Mouse (Mus musculus) forebrain, embryonic 16.5 days (tissue): ENCODE data around the gene Anapc15. TPM values are rescaled to one million over a fixed set of nuclear protein-coding genes. Genes with fewer than 3 reads are reported as not detected.
"Not testable (repeated sequence)": the region's sequence is repeated elsewhere in the genome, so short reads cannot be mapped to it uniquely, and the experiment has no call there.

Source experiments
- ATAC-seq: fragments of 200-750 bp; cut with Nextera tagmentation; 2 replicates; pipeline ENCODE4 v1.8.0; 2017; ENCODE audit warnings: mild to moderate bottlenecking, moderate library complexity
- H3K27ac ChIP-seq: fragments of 300-500 bp; sonication (generic); 2 replicates; pipeline ENCODE4 v1.5.1; 2014; ENCODE audit warnings: low read length, control low read depth
- H3K27me3 ChIP-seq: fragments of 300-500 bp; sonication (generic); replicated peaks from 2 replicates; pipeline ENCODE4 v1.6.1; 2014; ENCODE audit warnings: low read length; ENCODE audit not compliant: control insufficient read depth, insufficient read depth
- H3K36me3 ChIP-seq: fragments of 300-500 bp; sonication (generic); 2 replicates; pipeline ENCODE4 v1.6.1; 2014; ENCODE audit not compliant: control insufficient read depth, insufficient read depth
- H3K4me1 ChIP-seq: fragments of 300-500 bp; sonication (generic); replicated peaks from 2 replicates; pipeline ENCODE4 v1.6.1; 2014; ENCODE audit warnings: low read length; ENCODE audit not compliant: control insufficient read depth, insufficient read depth
- H3K4me2 ChIP-seq: fragments of 300-500 bp; sonication (generic); 2 replicates; pipeline ENCODE4 v1.6.1; 2014; ENCODE audit warnings: mild to moderate bottlenecking, low read length, control low read depth
- H3K4me3 ChIP-seq: fragments of 300-500 bp; sonication (generic); replicated peaks from 2 replicates; pipeline ENCODE4 v1.5.1; 2014; ENCODE audit warnings: mild to moderate bottlenecking, low read length, control low read depth
- H3K9ac ChIP-seq: fragments of 300-500 bp; sonication (generic); replicated peaks from 2 replicates; pipeline ENCODE4 v1.6.1; 2014; ENCODE audit warnings: low read depth, low read length, control low read depth
- H3K9me3 ChIP-seq: fragments of 300-500 bp; sonication (generic); 2 replicates; pipeline ENCODE4 v1.6.1; 2016; ENCODE audit warnings: low read length; ENCODE audit not compliant: control insufficient read depth
- WGBS: fragments of 180-500 bp; shearing (Covaris S2); extraction: QIAGEN DNeasy Blood & Tissue Kit; methylation state at CpG from one replicate; pipeline ENCODE4 v1.1.7; 2014; 5-methylcytosine and 5-hydroxymethylcytosine counted together
- polyA plus RNA-seq: library from polyadenylated mRNA; unstranded; fragments of >200 nt; fragmentation: Nextera tagmentation; extraction: Ambion mirVana; gene quantifications from 2 replicates; pipeline ENCODE4 v1.2.1, GENCODE M21; 2015

Gene Anapc15
- polyA plus RNA-seq, 1 experiment from 2014 or later: 72.3 TPM

- H3K27ac ChIP-seq: peak within 1 kb of the TSS; percentile 90
- peaks cover 4% of the 10 kb centered on the region; the same call in 1 of the 2 replicates for H3K36me3 ChIP-seq
- no peaks in the 10 kb centered on the region for H3K27me3 ChIP-seq
- H3K4me3 ChIP-seq: peak within 1 kb of the TSS; percentile 72
- under 1% methylated on average over 60 of the region's 61 CpGs for WGBS
- no peaks in the 10 kb centered on the region for H3K9me3 ChIP-seq
- peak; percentile 98 for ATAC-seq
- peaks cover 22% of the 10 kb centered on the region for H3K4me1 ChIP-seq
- peak within 1 kb of the TSS; percentile 76 for H3K9ac ChIP-seq
- peak within 1 kb of the TSS; percentile 79 for H3K4me2 ChIP-seq
Measured at GRCm38 (mm10) chr7:101905561-101906286, 42.2 kb downstream of the Anapc15 start, which contains the start of gene Lamtor1. Lamtor1 (plus strand) TSS chr7:101905904.

GRCm38 (mm10) chr7:101906287-101906681, 42.8 kb downstream of the Anapc15 start, which contains the start of gene Tomt:
Tomt (minus strand) TSS chr7:101906359.
- no peaks in the 10 kb centered on the region for H3K9me3 ChIP-seq
- 22% methylated on average over 11 of the region's 11 CpGs for WGBS
- ATAC-seq: no peak
- H3K27ac ChIP-seq: peak within 1 kb of the TSS; percentile 90
- H3K4me1 ChIP-seq: peaks cover 22% of the 10 kb centered on the region
- H3K36me3 ChIP-seq: peaks cover 4% of the 10 kb centered on the region; the same call in 1 of the 2 replicates
- peak within 1 kb of the TSS; percentile 76 for H3K9ac ChIP-seq
- no peaks in the 10 kb centered on the region for H3K27me3 ChIP-seq
- H3K4me2 ChIP-seq: peak within 1 kb of the TSS; percentile 79
- H3K4me3 ChIP-seq: peak within 1 kb of the TSS; percentile 72

GRCm38 (mm10) chr7:101906696-101907095, 43.2 kb downstream of the Anapc15 start:
- no peak for ATAC-seq
- Histone ChIP-seq H3K4me1 (peaks cover 22% of the 10 kb centered on the region), H3K9ac (peak overlapping the region; percentile 76; the same call in 1 of the 2 replicates), H3K27me3 (no peaks in the 10 kb centered on the region), H3K27ac (no peak overlapping the region), H3K9me3 (no peaks in the 10 kb centered on the region), H3K4me2 (peak overlapping the region; percentile 79), H3K36me3 (peaks cover 5% of the 10 kb centered on the region; the same call in 1 of the 2 replicates), H3K4me3 (peak overlapping the region; percentile 72)
- 84% methylated on average over 8 of the region's 8 CpGs for WGBS

GRCm38 (mm10) chr7:101908367-101908766, 44.9 kb downstream of the Anapc15 start:
- ATAC-seq: no peak
- no peak overlapping the region for H3K4me3 ChIP-seq
- no peaks in the 10 kb centered on the region for H3K9me3 ChIP-seq
- H3K27ac ChIP-seq: no peak overlapping the region
- H3K27me3 ChIP-seq: no peaks in the 10 kb centered on the region
- no peak overlapping the region for H3K9ac ChIP-seq
- 83% methylated on average over 4 of the region's 4 CpGs for WGBS
- H3K36me3 ChIP-seq: peaks cover 16% of the 10 kb centered on the region
- peaks cover 22% of the 10 kb centered on the region for H3K4me1 ChIP-seq
- H3K4me2 ChIP-seq: no peak overlapping the region

- no peak overlapping the region for H3K4me3 ChIP-seq
- peaks cover 26% of the 10 kb centered on the region for H3K36me3 ChIP-seq
- no peaks in the 10 kb centered on the region for H3K9me3 ChIP-seq
- ATAC-seq: no peak
- no peak overlapping the region for H3K27ac ChIP-seq
- 93% methylated on average over 4 of the region's 4 CpGs for WGBS
- H3K27me3 ChIP-seq: no peaks in the 10 kb centered on the region
- no peak overlapping the region for H3K9ac ChIP-seq
- H3K4me2 ChIP-seq: no peak overlapping the region
- H3K4me1 ChIP-seq: peaks cover 18% of the 10 kb centered on the region
Measured at GRCm38 (mm10) chr7:101910138-101910537, 46.6 kb downstream of the Anapc15 start.

GRCm38 (mm10) chr7:101911982-101912381, 48.5 kb downstream of the Anapc15 start:
- Histone ChIP-seq H3K36me3 (peaks cover 26% of the 10 kb centered on the region), H3K27me3 (no peaks in the 10 kb centered on the region), H3K9ac (no peak overlapping the region), H3K27ac (no peak overlapping the region), H3K9me3 (no peaks in the 10 kb centered on the region), H3K4me3 (no peak overlapping the region), H3K4me2 (no peak overlapping the region), H3K4me1 (peaks cover 9% of the 10 kb centered on the region)
- ATAC-seq: no peak
- WGBS: 68% methylated on average over 3 of the region's 3 CpGs

- Histone ChIP-seq H3K4me3 (no peak overlapping the region), H3K9ac (no peak overlapping the region), H3K9me3 (no peaks in the 10 kb centered on the region), H3K36me3 (peaks cover 12% of the 10 kb centered on the region), H3K4me1 (no peaks in the 10 kb centered on the region), H3K27me3 (no peaks in the 10 kb centered on the region), H3K27ac (no peak overlapping the region), H3K4me2 (no peak overlapping the region)
- WGBS: 15% methylated on average over 1 of the region's 1 CpGs
- ATAC-seq: peak; percentile 69
Measured at GRCm38 (mm10) chr7:101918071-101918470, 54.6 kb downstream of the Anapc15 start.

GRCm38 (mm10) chr7:101925892-101926291, 62.4 kb downstream of the Anapc15 start:
- not testable (repeated sequence) for H3K36me3 ChIP-seq, H3K27ac ChIP-seq

GRCm38 (mm10) chr7:101928093-101928492, 64.6 kb downstream of the Anapc15 start:
- Histone ChIP-seq H3K36me3 (no peaks in the 10 kb centered on the region), H3K27me3 (no peaks in the 10 kb centered on the region), H3K4me3 (no peak overlapping the region), H3K4me1 (peaks cover 5% of the 10 kb centered on the region; the same call in 1 of the 2 replicates), H3K27ac (no peak overlapping the region), H3K9me3 (no peaks in the 10 kb centered on the region), H3K4me2 (no peak overlapping the region), H3K9ac (no peak overlapping the region)
- ATAC-seq: no peak
- 84% methylated on average over 3 of the region's 3 CpGs for WGBS

More at GRCm38 (mm10) chr7:101925892-101926291, 62.4 kb downstream of the Anapc15 start:
- H3K27me3 ChIP-seq, H3K9me3 ChIP-seq, H3K4me3 ChIP-seq, H3K4me2 ChIP-seq, ATAC-seq, H3K9ac ChIP-seq, H3K4me1 ChIP-seq: not testable (repeated sequence)
